Mouse (Mus musculus) small intestine, adult 2 months (tissue): ENCODE measurements around the gene Dgat2l6.

Source experiments
- CTCF ChIP-seq: fragments of 200-500 bp; IDR thresholded peaks from 2 replicates; pipeline ENCODE4 v1.5.1; 2012; ENCODE audit warnings: low read depth, mild to moderate bottlenecking, control low read depth, inconsistent platforms, low read length, moderate library complexity, mixed read lengths; ENCODE audit not compliant: insufficient replicate concordance, insufficient read length; ENCODE audit errors: extremely low read depth
- POLR2A ChIP-seq: fragments of 200-500 bp; IDR thresholded peaks from 2 replicates; pipeline ENCODE4 v1.6.1; 2012; ENCODE audit warnings: low read depth, mild to moderate bottlenecking, control low read depth, inconsistent platforms, low read length, moderate library complexity

GRCm38 (mm10) chrX:100493500-100494067 is 31.1 kb upstream of the Dgat2l6 start:
- TF ChIP-seq POLR2A: no peak
- TF ChIP-seq CTCF: no peak
